Mouse (Mus musculus) embryonic fibroblast, embryonic 13.5 days (primary cell): ENCODE results near the gene Hist1h2bp.
"Not testable (repeated sequence)": the region's sequence is repeated elsewhere in the genome, so short reads cannot be mapped to it uniquely, and the experiment has no call there.

Experiments
- CTCF ChIP-seq: IDR thresholded peaks from 2 replicates; pipeline ENCODE4 v1.5.1; 2011; ENCODE audit warnings: mild to moderate bottlenecking, control low read depth, low read length, moderate library complexity, borderline replicate concordance; ENCODE audit not compliant: insufficient read depth
- POLR2A ChIP-seq: IDR thresholded peaks from 2 replicates; pipeline ENCODE4 v1.6.1; 2011; ENCODE audit warnings: low read depth, mild to moderate bottlenecking, control low read depth, low read length, moderate library complexity

GRCm38 (mm10) chr13:21797163-21797562, 9.9 kb downstream of the Hist1h2bp start:
- TF ChIP-seq CTCF, POLR2A: not testable (repeated sequence)
